Mouse (Mus musculus) cerebellum, adult 11-12 months (tissue): Measurements from ENCODE around the gene Iqcc.

ENCODE experiments used
- DNase-seq: peaks from one replicate; pipeline ENCODE4 v3.0.0; 2022

The Iqcc gene

GRCm38 (mm10) chr4:129618786-129619691 lies at the start of gene Iqcc:
Gene Iqcc, minus strand, starts transcription at chr4:129619099.
- peak; percentile 97 for DNase-seq

- DNase-seq, result no peak
Measured at GRCm38 (mm10) chr4:129662255-129662813, 43.4 kb upstream of the Iqcc start.

- DNase-seq, result no peak
Measured at GRCm38 (mm10) chr4:129661584-129661983, 42.7 kb upstream of the Iqcc start.

DNA sequence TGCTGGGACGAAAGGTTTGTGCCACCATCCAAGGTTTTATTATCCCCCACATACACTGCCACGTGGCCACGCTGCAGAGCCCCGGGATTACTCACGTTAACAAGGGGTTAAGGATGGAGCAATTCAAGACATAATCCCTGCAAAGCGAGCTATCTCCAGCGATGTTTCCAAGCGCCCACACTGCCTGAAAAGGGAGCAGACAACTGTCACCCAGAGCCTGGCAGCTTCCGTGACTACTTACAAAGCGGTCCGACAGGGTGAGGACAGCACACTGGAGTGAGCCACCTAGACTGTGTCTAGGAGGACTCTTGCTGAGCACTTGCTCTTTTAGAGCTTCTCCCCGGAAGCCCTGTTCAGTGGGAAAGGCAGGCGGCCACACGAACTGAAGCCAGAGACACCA lies 35.9 kb upstream of the Iqcc start:
- DNase-seq, result no peak

- no peak for DNase-seq
Measured at GRCm38 (mm10) chr4:129650359-129650758, 31.5 kb upstream of the Iqcc start.

GRCm38 (mm10) chr4:129648656-129649055 lies 29.8 kb upstream of the Iqcc start:
- DNase-seq, result no peak

DNA sequence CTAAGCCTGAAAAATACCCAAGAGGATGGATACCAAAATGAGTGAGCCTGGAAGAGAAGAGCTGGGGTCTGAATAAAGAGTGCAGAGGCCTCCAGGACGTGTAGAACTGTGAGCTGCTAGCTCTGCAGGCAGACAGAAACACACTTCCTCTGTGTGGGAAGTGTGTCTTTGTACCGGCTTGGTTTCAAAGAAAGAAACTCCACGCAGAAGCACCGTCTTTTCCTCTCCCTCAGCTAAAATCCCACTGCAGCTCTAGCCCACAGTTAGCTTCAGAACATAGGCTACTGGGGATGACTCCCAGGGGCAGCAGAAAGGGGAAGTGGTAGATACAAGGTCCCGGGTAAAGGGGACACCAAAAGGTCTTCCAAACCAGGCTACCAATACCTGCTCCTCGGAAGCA lies 26.3 kb upstream of the Iqcc start:
- DNase-seq, result no peak

DNA sequence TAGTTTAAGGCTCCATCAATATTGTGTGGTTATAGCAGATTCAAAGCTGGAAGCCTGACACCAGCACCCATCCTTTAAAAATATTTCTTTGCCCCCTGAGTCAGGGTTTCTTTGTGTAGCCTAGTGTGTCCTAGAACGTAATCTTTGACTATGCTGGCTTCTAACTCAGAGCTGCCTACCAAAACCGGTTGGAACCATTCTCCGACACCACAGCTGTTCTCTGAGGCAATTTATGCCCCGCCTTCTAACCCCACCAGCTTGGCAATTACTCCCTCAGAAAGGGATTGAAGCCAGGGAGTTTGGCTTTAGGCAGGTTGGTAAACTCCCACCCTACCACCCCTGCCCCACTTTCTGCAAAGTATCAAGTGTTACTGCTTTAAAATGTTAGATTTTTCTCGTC lies 22.9 kb upstream of the Iqcc start:
- DNase-seq, result peak; percentile 63

- DNase-seq, result peak; percentile 98
Measured at GRCm38 (mm10) chr4:129640638-129641467, 22.0 kb upstream of the Iqcc start, which contains the start of gene Txlna. Gene Txlna, minus strand, starts transcription at chr4:129641065.

- peak; percentile 77 for DNase-seq
Measured at GRCm38 (mm10) chr4:129640101-129640637, 21.3 kb upstream of the Iqcc start.

- DNase-seq, result peak; percentile 50
Measured at GRCm38 (mm10) chr4:129639221-129639620, 20.3 kb upstream of the Iqcc start.

DNA sequence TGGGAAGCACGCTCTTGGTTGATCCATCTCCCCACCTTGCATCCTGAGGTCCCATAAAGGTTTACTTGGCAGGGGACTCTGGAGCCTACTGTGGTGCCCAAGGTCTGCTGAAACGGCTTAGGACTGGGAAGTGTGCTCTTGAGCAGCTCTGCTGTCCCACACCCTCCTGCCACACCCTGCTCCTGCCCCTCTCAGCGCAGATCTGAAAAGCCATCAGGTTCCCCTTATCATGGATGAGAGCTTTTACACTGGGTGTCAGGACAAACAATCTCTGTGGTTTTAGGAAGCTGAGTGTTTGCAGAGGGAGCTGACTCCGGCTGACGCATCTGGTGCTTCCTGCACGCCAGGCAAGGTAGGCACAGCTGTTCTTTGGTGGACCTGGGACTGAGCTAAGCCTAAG lies 15.0 kb upstream of the Iqcc start:
- DNase-seq, result no peak

DNA sequence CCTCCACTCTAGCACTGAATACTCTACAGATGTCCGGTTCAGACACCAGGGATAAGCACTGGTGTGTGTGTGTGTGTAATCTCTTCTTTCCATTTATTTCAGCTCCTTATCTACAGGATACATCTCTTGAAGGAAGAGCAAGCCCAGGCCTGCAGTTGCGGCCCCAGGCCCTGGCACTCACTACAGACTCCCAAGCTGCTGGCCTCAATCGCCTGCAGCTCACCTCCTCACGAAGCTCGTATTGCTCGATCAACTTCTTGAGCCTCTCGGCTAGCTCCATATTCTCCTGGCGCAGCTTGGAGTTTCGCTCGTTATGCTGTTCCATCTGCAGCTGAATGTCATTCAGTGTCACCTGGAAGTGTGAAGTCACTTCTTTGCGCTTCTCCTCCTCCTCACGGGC lies 13.0 kb upstream of the Iqcc start:
- no peak for DNase-seq

- DNase-seq, result peak; percentile 56
Measured at GRCm38 (mm10) chr4:129630944-129631343, 12.0 kb upstream of the Iqcc start.

DNA sequence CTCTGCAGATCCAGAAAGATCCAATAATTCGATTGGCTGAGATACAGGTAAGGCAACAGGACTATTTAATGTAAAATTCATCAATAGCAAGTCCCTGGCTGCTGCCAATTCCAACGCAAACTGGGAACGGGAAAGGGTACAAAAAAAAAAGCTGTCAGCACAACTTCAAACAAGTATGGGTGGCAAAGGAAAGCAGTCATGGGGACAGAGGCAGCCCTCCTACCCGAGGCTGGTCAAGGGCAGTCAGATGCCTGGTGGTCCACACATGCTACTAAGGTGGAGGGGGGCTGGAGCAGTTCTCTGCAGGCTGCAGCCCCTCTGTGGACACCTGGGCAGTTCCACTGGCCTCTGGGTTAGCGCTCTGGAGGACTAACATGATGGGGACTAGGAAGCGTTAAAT lies 7.1 kb upstream of the Iqcc start:
- peak; percentile 51 for DNase-seq

DNA sequence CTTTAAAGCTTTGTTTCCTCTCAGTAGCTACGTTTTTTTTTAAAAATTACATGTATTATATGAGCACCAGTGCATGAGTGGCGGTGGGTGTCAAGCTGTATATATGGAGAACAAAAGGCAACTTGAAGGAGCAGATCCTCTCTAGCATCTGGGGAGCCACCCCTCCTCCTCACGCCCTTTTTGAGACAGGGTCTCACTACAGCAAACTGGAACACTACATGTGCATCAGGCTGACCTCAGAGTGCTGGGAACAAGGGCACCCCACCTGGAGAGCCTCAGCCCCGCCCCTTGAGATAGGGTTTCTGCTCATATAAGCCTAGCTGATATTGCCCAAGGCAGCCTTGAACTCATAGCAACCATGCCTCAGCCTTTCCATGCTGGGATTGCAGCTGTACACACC lies 6.6 kb upstream of the Iqcc start:
- peak; percentile 56 for DNase-seq

DNA sequence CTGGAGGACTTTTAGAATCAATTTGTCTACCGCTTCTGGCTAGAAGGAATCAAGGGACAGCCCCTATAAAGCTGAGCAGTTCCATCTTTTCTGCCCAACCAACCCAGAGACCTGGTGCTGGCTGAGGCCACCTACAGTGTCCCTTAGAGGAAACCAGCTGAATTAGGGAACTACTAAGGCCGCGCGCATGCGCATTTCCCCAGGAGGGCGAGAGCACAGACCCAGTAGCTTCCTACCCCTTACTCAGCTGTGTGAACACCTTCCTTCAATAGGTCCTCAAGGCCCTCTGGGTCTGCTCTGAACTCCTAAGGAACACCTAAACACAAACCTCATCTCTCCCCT lies 6.1 kb upstream of the Iqcc start:
- DNase-seq, result peak; percentile 81

- peak; percentile 96 for DNase-seq
Measured at GRCm38 (mm10) chr4:129624281-129625028, 5.6 kb upstream of the Iqcc start.

- DNase-seq, result peak; percentile 70
Measured at GRCm38 (mm10) chr4:129623681-129624091, 4.8 kb upstream of the Iqcc start, which contains the start of gene Ccdc28b. Gene Ccdc28b, minus strand, starts transcription at chr4:129623947.

DNA sequence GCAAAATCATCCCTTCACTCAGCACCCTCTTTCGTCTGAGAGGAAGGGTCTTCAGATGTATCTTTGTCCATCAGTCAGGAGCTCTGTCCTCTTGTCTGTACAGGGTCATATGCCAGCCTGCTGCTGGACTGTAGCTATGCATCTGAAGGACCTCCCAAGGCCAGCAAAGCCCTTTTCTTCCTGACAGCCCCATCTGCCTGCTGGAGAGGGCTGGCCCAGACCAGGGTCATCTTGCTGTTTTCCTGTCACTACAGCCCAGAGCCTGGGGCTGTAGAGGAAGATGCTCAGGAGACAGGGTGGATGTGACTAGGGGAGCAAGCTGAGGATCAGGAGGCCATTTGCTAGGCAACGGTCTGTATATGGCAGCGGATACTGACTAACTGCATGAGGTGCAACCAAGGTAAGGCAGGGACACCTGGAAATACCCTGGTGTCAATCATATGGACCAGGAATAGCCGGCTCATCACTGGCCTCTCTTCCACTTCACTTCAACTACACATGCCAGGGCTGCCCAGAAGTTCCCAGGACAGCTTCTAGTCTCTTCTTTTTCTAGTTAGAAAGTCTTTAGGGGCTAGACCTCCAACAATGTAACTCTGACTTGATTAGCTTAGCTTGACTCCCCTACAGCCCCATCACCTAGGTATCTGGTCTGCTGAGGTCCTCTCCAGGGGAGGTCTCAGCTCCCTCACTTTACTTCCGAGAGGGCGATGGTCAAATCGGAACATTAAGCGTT lies 4.1 kb upstream of the Iqcc start:
- DNase-seq, result peak; percentile 65

GRCm38 (mm10) chr4:129622120-129622802 lies 3.4 kb upstream of the Iqcc start:
- DNase-seq, result peak; percentile 77
